8 mouse cellular contexts compared by ENCODE assay signal in the genomic region with DNA sequence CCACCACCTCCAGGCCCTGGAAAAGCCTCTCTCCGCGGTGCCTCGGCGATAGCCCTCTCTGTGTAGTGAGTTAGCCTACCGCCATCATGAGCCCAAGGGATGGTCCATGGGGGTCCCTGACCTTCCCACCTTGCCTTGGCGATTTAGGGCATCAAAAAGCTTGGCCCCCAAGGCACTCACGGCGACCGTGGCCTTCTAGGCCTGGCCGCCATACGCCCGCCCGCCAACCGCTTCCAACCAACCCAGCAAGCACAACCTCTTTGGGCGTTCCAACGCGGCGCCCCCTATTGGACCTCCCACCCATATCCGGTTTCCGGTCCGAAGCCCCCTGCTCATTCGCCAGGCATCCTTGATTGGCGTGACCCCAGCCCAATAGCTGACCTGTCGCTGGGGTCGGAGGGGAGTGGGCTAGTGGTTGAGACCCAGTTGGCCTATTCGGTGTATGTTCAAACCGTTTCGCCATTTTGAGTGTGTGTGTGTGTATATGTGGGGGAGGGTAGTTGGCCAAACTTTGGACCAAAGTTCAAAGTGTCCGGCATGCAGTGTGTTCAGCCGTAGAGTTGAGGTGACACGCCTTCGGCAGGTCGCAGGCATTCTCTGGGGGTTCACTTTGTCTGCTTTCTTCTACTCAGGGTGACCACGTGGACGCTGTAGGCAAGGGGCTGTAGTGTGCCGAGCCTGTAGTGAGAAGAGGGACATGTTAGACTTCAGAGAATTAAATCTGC. TPM values are rescaled to one million over a fixed set of nuclear protein-coding genes. Genes with fewer than 3 reads are reported as not detected.
A peak's percentile ranks its signal among the peaks of the same experiment; 100 is the strongest.
DNase-seq lines count a peak whose midpoint lies in the region; ATAC-seq and TF ChIP-seq lines count a peak whose summit lies in the region.

No protein-coding gene starts in this region.

- peaks cover 45% of the 10 kb centered on the region for H3K9me3 ChIP-seq in forebrain, embryonic 14.5 days (replicated peaks; ENCODE audit: control insufficient read depth, low read length)
- H3K9me3 ChIP-seq in intestine, embryonic 14.5 days (ENCODE audit: control insufficient read depth, low read length): peaks cover 55% of the 10 kb centered on the region
- peaks cover 55% of the 10 kb centered on the region for H3K9me3 ChIP-seq in lung, embryonic 16.5 days (ENCODE audit: control insufficient read depth, low read length)

- 48% methylated on average over 36 of the region's 36 CpGs for WGBS in bone marrow, adult 2 months
- 48% methylated on average over 36 of the region's 36 CpGs for WGBS in forebrain, embryonic 14.5 days
- 53% methylated on average over 36 of the region's 36 CpGs for WGBS in intestine, embryonic 14.5 days
- WGBS in lung, embryonic 16.5 days: 44% methylated on average over 36 of the region's 36 CpGs

- H3K9ac ChIP-seq in forebrain, embryonic 14.5 days (ENCODE audit: low read length): peak overlapping the region; percentile 75
- H3K9ac ChIP-seq in intestine, embryonic 14.5 days (ENCODE audit: low read length): peak overlapping the region; percentile 72
- H3K9ac ChIP-seq in lung, embryonic 16.5 days (ENCODE audit: low read length): peak overlapping the region; percentile 66

- H3K4me3 ChIP-seq in bone marrow, adult 2 months (replicated peaks; ENCODE audit: control insufficient read depth, low read depth, low read length): peak overlapping the region; percentile 62
- H3K4me3 ChIP-seq in forebrain, embryonic 14.5 days (ENCODE audit: low read depth, low read length): peak overlapping the region; percentile 50
- peak overlapping the region; percentile 67 for H3K4me3 ChIP-seq in intestine, embryonic 14.5 days (ENCODE audit: low read depth, low read length)
- H3K4me3 ChIP-seq in lung, embryonic 16.5 days (ENCODE audit: low read length): peak overlapping the region; percentile 68

- no peaks in the 10 kb centered on the region for H3K36me3 ChIP-seq in forebrain, embryonic 14.5 days (ENCODE audit: control insufficient read depth, insufficient read depth, low read length)
- H3K36me3 ChIP-seq in intestine, embryonic 14.5 days (ENCODE audit: control insufficient read depth, insufficient read depth, low read length): peaks cover 10% of the 10 kb centered on the region; the same call in 1 of the 2 replicates
- peaks cover 12% of the 10 kb centered on the region for H3K36me3 ChIP-seq in lung, embryonic 16.5 days (ENCODE audit: control insufficient read depth, insufficient read depth, low read length)

- H3K27me3 ChIP-seq in forebrain, embryonic 14.5 days (replicated peaks; ENCODE audit: control insufficient read depth, insufficient read depth, low read length): peaks cover 34% of the 10 kb centered on the region
- peaks cover 26% of the 10 kb centered on the region for H3K27me3 ChIP-seq in intestine, embryonic 14.5 days (replicated peaks; ENCODE audit: control insufficient read depth, insufficient read depth, low read length)
- peaks cover 24% of the 10 kb centered on the region for H3K27me3 ChIP-seq in lung, embryonic 16.5 days (ENCODE audit: control insufficient read depth, insufficient read depth, low read depth, low read length)

- no peak for TF ChIP-seq CTCF in bone marrow, adult 2 months (IDR thresholded peaks at IDR 0.05; ENCODE audit: control insufficient read depth, insufficient read depth, low read length)

- no peak overlapping the region for H3K27ac ChIP-seq in bone marrow, adult 2 months (ENCODE audit: control insufficient read depth, insufficient read depth, low read depth, low read length, poor library complexity)
- H3K27ac ChIP-seq in forebrain, embryonic 14.5 days (ENCODE audit: low read depth, low read length): peak overlapping the region; percentile 61
- H3K27ac ChIP-seq in intestine, embryonic 14.5 days (ENCODE audit: low read depth): peak overlapping the region; percentile 82
- H3K27ac ChIP-seq in lung, embryonic 16.5 days (ENCODE audit: low read length): peak overlapping the region; percentile 40

- H3K4me2 ChIP-seq in forebrain, embryonic 14.5 days (ENCODE audit: low read length): peak overlapping the region; percentile 63
- H3K4me2 ChIP-seq in intestine, embryonic 14.5 days (ENCODE audit: low read length): peak overlapping the region; percentile 60
- peak overlapping the region; percentile 67 for H3K4me2 ChIP-seq in lung, embryonic 16.5 days (ENCODE audit: low read depth, low read length)

- peak; percentile 93 for ATAC-seq in forebrain, embryonic 14.5 days
- peak; percentile 88 for ATAC-seq in intestine, embryonic 14.5 days (replicated peaks; ENCODE audit: low FRiP score, low TSS enrichment, low read depth)
- peak; percentile 94 for ATAC-seq in lung, embryonic 16.5 days (ENCODE audit: low read depth)

- peak; percentile 88 for DNase-seq in left cerebral cortex, postnatal 14 days (ENCODE audit: low spot score in 2 of 2)
- DNase-seq in left cerebral cortex, adult 11 months (ENCODE audit: low spot score): no peak
- DNase-seq in forebrain, embryonic 14.5 days (ENCODE audit: low spot score): peak; percentile 96
- DNase-seq in intestine, embryonic 14.5 days (ENCODE audit: low spot score): peak; percentile 91
- peak; percentile 63 for DNase-seq in ovary, postnatal 14 days (ENCODE audit: low spot score)
- DNase-seq in yolk sac, embryonic 10.5 days (ENCODE audit: low spot score): peak; percentile 95

- H3K4me1 ChIP-seq in bone marrow, adult 2 months (ENCODE audit: control insufficient read depth, insufficient read depth, low read length): no peaks in the 10 kb centered on the region
- peaks cover 10% of the 10 kb centered on the region; the same call in 1 of the 2 replicates for H3K4me1 ChIP-seq in forebrain, embryonic 14.5 days (ENCODE audit: control insufficient read depth, insufficient read depth, low read length)
- peaks cover 16% of the 10 kb centered on the region for H3K4me1 ChIP-seq in intestine, embryonic 14.5 days (replicated peaks; ENCODE audit: control insufficient read depth, insufficient read depth, low read length)
- H3K4me1 ChIP-seq in lung, embryonic 16.5 days (replicated peaks; ENCODE audit: control insufficient read depth, insufficient read depth, low read length): peaks cover 21% of the 10 kb centered on the region

- intact Hi-C loops in left cerebral cortex, postnatal 14 days (cut with DNase I): loop anchor here (10.0 kb wide), 1 partner anchor 1111 kb away; no protein-coding TSS in a partner anchor

- TF ChIP-seq POLR2A in bone marrow, adult 2 months (IDR thresholded peaks at IDR 0.05; ENCODE audit: borderline replicate concordance, control insufficient read depth, low read depth, low read length): no peak

RNA-seq across cellular contexts. Expression of gene Gnas, which starts 11.2 kb away (rescaled TPM):
- total RNA-seq in left cerebral cortex, postnatal 14 days (2021): 1,000 to 10,000 TPM; 1,818 to 2,021 TPM
- 159 and 173 TPM in 2 replicates for polyA plus RNA-seq in bone marrow, adult 2 months (2011; ENCODE audit: insufficient read depth, insufficient read length, low replicate concordance, missing spikeins)
- polyA plus RNA-seq in forebrain, embryonic 14.5 days (2014; fragmentation: Nextera tagmentation; extraction: Ambion mirVana): 966 and 1,076 TPM in 2 replicates
- polyA plus RNA-seq in intestine, embryonic 14.5 days (2014; fragmentation: Nextera tagmentation; extraction: Ambion mirVana): 1,658 and 1,793 TPM in 2 replicates
- 1,083 and 1,573 TPM in 2 replicates for polyA plus RNA-seq in lung, embryonic 16.5 days (2015; fragmentation: Nextera tagmentation; extraction: Ambion mirVana)

RNA-seq across cellular contexts. Expression of gene Gm20721, which starts 51.2 kb away (rescaled TPM):
- 1 to 10 TPM; 2.3 to 2.7 TPM for total RNA-seq in left cerebral cortex, postnatal 14 days (2021)
- 0.66 TPM in 1 of 2 replicates, not detected in the other for polyA plus RNA-seq in bone marrow, adult 2 months (2011; ENCODE audit: insufficient read depth, insufficient read length, low replicate concordance, missing spikeins)
- polyA plus RNA-seq in forebrain, embryonic 14.5 days (2014; fragmentation: Nextera tagmentation; extraction: Ambion mirVana): 5.9 and 6.3 TPM in 2 replicates
- 8.2 and 12.6 TPM in 2 replicates for polyA plus RNA-seq in intestine, embryonic 14.5 days (2014; fragmentation: Nextera tagmentation; extraction: Ambion mirVana)
- 16.9 and 55.8 TPM in 2 replicates for polyA plus RNA-seq in lung, embryonic 16.5 days (2015; fragmentation: Nextera tagmentation; extraction: Ambion mirVana)
